Mouse (Mus musculus) olfactory bulb, adult 2 months (tissue): ENCODE measurements around the gene Spaar.

Experiments
- CTCF ChIP-seq: fragments of 200-500 bp; IDR thresholded peaks from 2 replicates; pipeline ENCODE4 v1.5.1; 2012; ENCODE audit warnings: low read depth, mild to moderate bottlenecking, low read length, moderate library complexity; ENCODE audit not compliant: insufficient read depth
- POLR2A ChIP-seq: fragments of 200-500 bp; IDR thresholded peaks from 2 replicates; pipeline ENCODE4 v1.6.1; 2012; ENCODE audit warnings: mild to moderate bottlenecking, low read depth, low read length, moderate library complexity; ENCODE audit not compliant: insufficient read depth

- no peak for TF ChIP-seq CTCF
- no peak for TF ChIP-seq POLR2A
These were observed 15.4 kb downstream of the Spaar start for GRCm38 (mm10) chr4:43745187-43745586.
